15 mouse cellular contexts compared by ENCODE assay signal in genomic region chr10:39908768-39909441, GRCm38 (mm10). TPM values are rescaled to one million over a fixed set of nuclear protein-coding genes. Genes with fewer than 3 reads are reported as not detected.
DNase-seq lines count a peak whose midpoint lies in the region; ATAC-seq and TF ChIP-seq lines count a peak whose summit lies in the region.
"Had no signal": no experiment of that assay in that cellular context is flagged by ENCODE, and none has a peak within 500 bp of the region (broad histone marks: within the 10 kb centered on the region; RNA-seq: fewer than 3 reads in every experiment).

No protein-coding gene starts in this region.

- TF ChIP-seq CTCF in intestine, postnatal 0 days (IDR thresholded peaks at IDR 0.05; ENCODE audit: low read depth), result no peak

- 45% methylated on average over 13 of the region's 13 CpGs for whole genome bisulfite sequencing in heart, embryonic 16.5 days
- WGBS in heart, embryonic 10.5 days, result 53% methylated on average over 13 of the region's 13 CpGs
- 36% methylated on average over 13 of the region's 13 CpGs for WGBS in intestine, postnatal 0 days
- 60% methylated on average over 13 of the region's 13 CpGs for WGBS in neural tube, embryonic 15.5 days

- peak overlapping the region; percentile 33 for H3K4me2 ChIP-seq in heart, embryonic 16.5 days (ENCODE audit: low read depth, low read length)
- H3K4me2 ChIP-seq in intestine, postnatal 0 days (replicated peaks; ENCODE audit: low read depth), result peak overlapping the region; percentile 53
- H3K4me2 ChIP-seq in neural tube, embryonic 15.5 days, result no peak overlapping the region
- H3K4me2 ChIP-seq: limb, embryonic 13.5 days had no signal

- H3K36me3 ChIP-seq in heart, embryonic 16.5 days (ENCODE audit: control insufficient read depth, insufficient read depth), result no peaks in the 10 kb centered on the region
- H3K36me3 ChIP-seq in heart, embryonic 10.5 days, result no peaks in the 10 kb centered on the region
- no peaks in the 10 kb centered on the region for H3K36me3 ChIP-seq in intestine, postnatal 0 days (ENCODE audit: control insufficient read depth, insufficient read depth)
- no peaks in the 10 kb centered on the region for H3K36me3 ChIP-seq in neural tube, embryonic 15.5 days
- H3K36me3 ChIP-seq: limb, embryonic 13.5 days had no signal

- H3K4me1 ChIP-seq in heart, embryonic 16.5 days (ENCODE audit: control insufficient read depth, insufficient read depth, low read length), result no peaks in the 10 kb centered on the region
- H3K4me1 ChIP-seq in heart, embryonic 10.5 days, result no peaks in the 10 kb centered on the region
- 0 out of 2 replicates have a peak, but pooled peaks cover 2% of the 10 kb centered on the region for H3K4me1 ChIP-seq in intestine, postnatal 0 days (replicated peaks; ENCODE audit: control insufficient read depth, insufficient read depth, low read length)
- H3K4me1 ChIP-seq in neural tube, embryonic 15.5 days, result no peaks in the 10 kb centered on the region
- H3K4me1 ChIP-seq: limb, embryonic 13.5 days had no signal

- DNase-seq in heart, embryonic 10.5 days (ENCODE audit: low spot score), result no peak
- DNase-seq in 3134 (ENCODE audit: extremely low read depth, insufficient read length, low spot score) (peak; percentile 26), ZHBTc4 (ENCODE audit: low read depth, low spot score) (peak; percentile 8)
- DNase-seq in testis, postnatal 14 days (ENCODE audit: low spot score), result no peak
- no peak for DNase-seq in kidney, adult 8-10 months
- DNase-seq: adrenal gland, postnatal 14 days; cerebellum, adult 11-12 months; kidney, postnatal 14 days; layer of hippocampus, postnatal 36 days; spleen, adult 18-20 months; thymus, postnatal 25 days had no signal

- H3K9ac ChIP-seq in heart, embryonic 16.5 days (ENCODE audit: low read length), result no peak overlapping the region; the same call in 1 of the 2 replicates
- H3K9ac ChIP-seq in intestine, postnatal 0 days (ENCODE audit: low read depth, low read length), result no peak overlapping the region
- H3K9ac ChIP-seq in neural tube, embryonic 15.5 days (replicated peaks), result no peak overlapping the region
- H3K9ac ChIP-seq: limb, embryonic 13.5 days had no signal

- no peak overlapping the region for H3K27ac ChIP-seq in heart, embryonic 16.5 days (ENCODE audit: low read length)
- no peak overlapping the region for H3K27ac ChIP-seq in heart, embryonic 10.5 days
- H3K27ac ChIP-seq in intestine, postnatal 0 days (ENCODE audit: low read depth, low read length), result peak overlapping the region; percentile 73
- H3K27ac ChIP-seq in neural tube, embryonic 15.5 days (replicated peaks), result no peak overlapping the region
- H3K27ac ChIP-seq: limb, embryonic 13.5 days had no signal

- H3K9me3 ChIP-seq in heart, embryonic 16.5 days (replicated peaks; ENCODE audit: control insufficient read depth, low read length), result no peaks in the 10 kb centered on the region
- no peaks in the 10 kb centered on the region for H3K9me3 ChIP-seq in heart, embryonic 10.5 days
- no peaks in the 10 kb centered on the region for H3K9me3 ChIP-seq in intestine, postnatal 0 days (ENCODE audit: control insufficient read depth)
- H3K9me3 ChIP-seq in neural tube, embryonic 15.5 days (replicated peaks), result no peaks in the 10 kb centered on the region
- H3K9me3 ChIP-seq: limb, embryonic 13.5 days had no signal

- H3K4me3 ChIP-seq in heart, embryonic 16.5 days (ENCODE audit: low read length), result 0 out of 2 replicates have a peak overlapping the region, but pooled peaks have one; percentile 5
- H3K4me3 ChIP-seq in heart, embryonic 10.5 days, result no peak overlapping the region
- peak overlapping the region; percentile 22 for H3K4me3 ChIP-seq in intestine, postnatal 0 days (ENCODE audit: low read depth, low read length)
- H3K4me3 ChIP-seq in neural tube, embryonic 15.5 days (replicated peaks), result no peak overlapping the region
- H3K4me3 ChIP-seq: limb, embryonic 13.5 days had no signal

- H3K27me3 ChIP-seq in heart, embryonic 16.5 days (ENCODE audit: control insufficient read depth, insufficient read depth, low read length), result no peaks in the 10 kb centered on the region
- H3K27me3 ChIP-seq in heart, embryonic 10.5 days (ENCODE audit: insufficient read depth, poor library complexity, severe bottlenecking), result no peaks in the 10 kb centered on the region
- no peaks in the 10 kb centered on the region for H3K27me3 ChIP-seq in intestine, postnatal 0 days (replicated peaks; ENCODE audit: control insufficient read depth, insufficient read depth, low read length)
- H3K27me3 ChIP-seq in neural tube, embryonic 15.5 days (replicated peaks), result no peaks in the 10 kb centered on the region
- H3K27me3 ChIP-seq: limb, embryonic 13.5 days had no signal

- ATAC-seq in heart, embryonic 16.5 days (replicated peaks; ENCODE audit: extremely low read depth, insufficient read depth, low FRiP score), result no peak
- no peak for ATAC-seq in intestine, postnatal 0 days
- ATAC-seq in neural tube, embryonic 15.5 days (ENCODE audit: low FRiP score), result no peak

RNA-seq across cellular contexts. Expression of gene Mfsd4b4, which starts 9.9 kb away (rescaled TPM):
- polyA plus RNA-seq in heart, embryonic 16.5 days (2015; fragmentation: Nextera tagmentation; extraction: Ambion mirVana), result 4.3 and 4.4 TPM in 2 replicates
- polyA plus RNA-seq in heart, embryonic 10.5 days (2016; fragmentation: Nextera tagmentation; extraction: Ambion mirVana), result 4.6 and 4.9 TPM in 2 replicates
- 1.7 and 1.9 TPM in 2 replicates for polyA plus RNA-seq in intestine, postnatal 0 days (2015; fragmentation: Nextera tagmentation; extraction: Ambion mirVana)
- polyA plus RNA-seq in neural tube, embryonic 15.5 days (2015; fragmentation: Nextera tagmentation; extraction: Ambion mirVana), result 3.1 and 3.6 TPM in 2 replicates

RNA-seq across cellular contexts. Expression of gene Mfsd4b2, which starts 17.8 kb away (rescaled TPM):
- 0.12 TPM in 1 of 2 replicates, not detected in the other for polyA plus RNA-seq in heart, embryonic 16.5 days (2015; fragmentation: Nextera tagmentation; extraction: Ambion mirVana)
- not detected in 2 replicates for polyA plus RNA-seq in heart, embryonic 10.5 days (2016; fragmentation: Nextera tagmentation; extraction: Ambion mirVana)
- polyA plus RNA-seq in intestine, postnatal 0 days (2015; fragmentation: Nextera tagmentation; extraction: Ambion mirVana), result 2.4 and 2.9 TPM in 2 replicates
- polyA plus RNA-seq in neural tube, embryonic 15.5 days (2015; fragmentation: Nextera tagmentation; extraction: Ambion mirVana), result not detected in 2 replicates
- polyA plus RNA-seq: limb, embryonic 13.5 days had no signal

RNA-seq across cellular contexts. Expression of gene Mfsd4b3, which starts 51.0 kb away (rescaled TPM):
- polyA plus RNA-seq in heart, embryonic 16.5 days (2015; fragmentation: Nextera tagmentation; extraction: Ambion mirVana), result 1.3 and 1.6 TPM in 2 replicates
- polyA plus RNA-seq in heart, embryonic 10.5 days (2016; fragmentation: Nextera tagmentation; extraction: Ambion mirVana), result 0.58 and 0.94 TPM in 2 replicates
- 7.8 and 9.0 TPM in 2 replicates for polyA plus RNA-seq in intestine, postnatal 0 days (2015; fragmentation: Nextera tagmentation; extraction: Ambion mirVana)
- polyA plus RNA-seq in neural tube, embryonic 15.5 days (2015; fragmentation: Nextera tagmentation; extraction: Ambion mirVana), result 0.22 TPM in 1 of 2 replicates, not detected in the other

Comparison
In these comparisons a context has a peak if more than half of its experiments do, and no peak if none do; other contexts are left out.
1. H3K4me3 ChIP-seq: peak in heart, embryonic 16.5 days (single experiment) and intestine, postnatal 0 days (single experiment); none in heart, embryonic 10.5 days (single experiment) and neural tube, embryonic 15.5 days (single experiment).
2. DNase-seq: peak in 3134 (single experiment) and ZHBTc4 (single experiment); none in heart, embryonic 10.5 days (single experiment), testis, postnatal 14 days (single experiment) and kidney, adult 8-10 months (0 of 2).